Mouse (Mus musculus) hindbrain, embryonic 16.5 days (tissue): ENCODE data around the gene Gmnc. TPM values are rescaled to one million over a fixed set of nuclear protein-coding genes. Genes with fewer than 3 reads are reported as not detected.
A peak's percentile ranks its signal among the peaks of the same experiment; 100 is the strongest.

ENCODE experiments used
- ATAC-seq: fragments of 200-750 bp; cut with Nextera tagmentation; 2 replicates; pipeline ENCODE4 v1.8.0; 2017; ENCODE audit warnings: moderate TSS enrichment, moderate library complexity
- H3K27ac ChIP-seq: fragments of 300-500 bp; sonication (generic); 2 replicates; pipeline ENCODE4 v1.5.1; 2014; ENCODE audit warnings: low read depth, mild to moderate bottlenecking, control low read depth, low read length, moderate library complexity
- H3K27me3 ChIP-seq: fragments of 300-500 bp; sonication (generic); replicated peaks from 2 replicates; pipeline ENCODE4 v1.6.1; 2014; ENCODE audit warnings: low read length; ENCODE audit not compliant: control insufficient read depth, insufficient read depth
- H3K36me3 ChIP-seq: fragments of 300-500 bp; sonication (generic); 2 replicates; pipeline ENCODE4 v1.6.1; 2014; ENCODE audit warnings: mild to moderate bottlenecking, low read length, moderate library complexity, mixed read lengths; ENCODE audit not compliant: control insufficient read depth, insufficient read depth
- H3K4me1 ChIP-seq: fragments of 300-500 bp; sonication (generic); 2 replicates; pipeline ENCODE4 v1.6.1; 2014; ENCODE audit warnings: low read depth, low read length; ENCODE audit not compliant: control insufficient read depth, insufficient read depth
- H3K4me2 ChIP-seq: fragments of 300-500 bp; sonication (generic); 2 replicates; pipeline ENCODE4 v1.6.1; 2014; ENCODE audit warnings: mild to moderate bottlenecking, low read length, control low read depth, moderate library complexity
- H3K4me3 ChIP-seq: fragments of 300-500 bp; sonication (generic); 2 replicates; pipeline ENCODE4 v1.5.1; 2014; ENCODE audit warnings: mild to moderate bottlenecking, low read length, control low read depth, moderate library complexity
- H3K9ac ChIP-seq: fragments of 300-500 bp; sonication (generic); 2 replicates; pipeline ENCODE4 v1.6.1; 2014; ENCODE audit warnings: low read depth, mild to moderate bottlenecking, control low read depth, low read length, moderate library complexity
- H3K9me3 ChIP-seq: fragments of 300-500 bp; sonication (generic); 2 replicates; pipeline ENCODE4 v1.6.1; 2014; ENCODE audit warnings: mild to moderate bottlenecking, low read length, moderate library complexity; ENCODE audit not compliant: control insufficient read depth
- WGBS: fragments of 180-500 bp; shearing (Covaris S2); extraction: QIAGEN DNeasy Blood & Tissue Kit; methylation state at CpG from one replicate; pipeline ENCODE4 v1.1.7; 2014; 5-methylcytosine and 5-hydroxymethylcytosine counted together
- polyA plus RNA-seq: library from polyadenylated mRNA; unstranded; fragments of >200 nt; fragmentation: Nextera tagmentation; extraction: Ambion mirVana; gene quantifications from 2 replicates; pipeline ENCODE4 v1.2.1, GENCODE M21; 2015

Gene Gmnc
- polyA plus RNA-seq, 1 experiment from 2014 or later: 1.1 TPM

DNA sequence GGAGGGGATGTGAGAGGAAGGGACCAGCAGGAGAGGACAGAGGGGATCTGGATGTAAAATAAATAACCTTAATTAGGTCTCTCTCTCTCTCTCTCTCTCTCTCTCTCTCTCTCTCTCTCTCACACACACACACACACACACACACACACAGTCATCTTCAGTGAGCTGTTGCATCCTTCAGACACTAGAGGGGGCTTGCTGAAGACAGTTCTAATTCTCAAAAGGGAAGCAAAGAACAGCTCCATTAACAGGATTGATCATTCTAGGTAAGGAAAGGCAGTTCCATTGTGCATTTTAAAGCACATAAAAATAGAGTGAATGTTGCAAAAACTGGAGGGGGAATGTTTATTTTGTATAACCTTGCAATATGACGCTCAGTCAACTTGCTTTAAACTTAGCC, 5.7 kb downstream of the Gmnc start:
- H3K4me1 ChIP-seq: no peaks in the 10 kb centered on the region

DNA sequence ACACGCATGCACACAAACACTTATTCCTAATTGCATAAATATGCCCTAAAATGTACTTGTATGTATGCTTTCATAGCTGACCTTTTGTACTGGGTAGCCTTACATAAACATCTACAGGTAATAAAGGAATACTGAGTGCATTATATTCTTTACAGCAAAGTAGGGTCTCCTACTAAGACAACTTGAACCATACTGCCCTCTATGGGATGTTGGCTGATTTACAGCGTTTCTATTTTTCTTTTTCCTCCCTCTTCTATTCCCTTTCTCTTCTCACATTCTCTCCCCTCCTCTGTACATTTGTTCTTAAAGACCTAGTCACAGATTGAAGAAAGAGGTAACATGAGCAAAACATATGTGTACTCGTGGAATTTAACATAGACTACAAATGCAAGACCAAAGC, 9.3 kb downstream of the Gmnc start:
- Histone ChIP-seq H3K4me3 (no peak overlapping the region), H3K27me3 (no peaks in the 10 kb centered on the region), H3K27ac (no peak overlapping the region), H3K4me1 (no peaks in the 10 kb centered on the region), H3K36me3 (no peaks in the 10 kb centered on the region), H3K4me2 (no peak overlapping the region), H3K9me3 (no peaks in the 10 kb centered on the region), H3K9ac (no peak overlapping the region)
- ATAC-seq: no peak
- 38% methylated on average over 3 of the region's 3 CpGs for WGBS

More for the DNA sequence above, 5.7 kb downstream of the Gmnc start:
- H3K4me3 ChIP-seq: no peak overlapping the region
- ATAC-seq: no peak
- no peak overlapping the region for H3K4me2 ChIP-seq
- no peaks in the 10 kb centered on the region for H3K27me3 ChIP-seq
- 84% methylated on average over 1 of the region's 1 CpGs for WGBS
- no peaks in the 10 kb centered on the region for H3K36me3 ChIP-seq
- no peak overlapping the region for H3K9ac ChIP-seq
- H3K27ac ChIP-seq: no peak overlapping the region
- no peaks in the 10 kb centered on the region for H3K9me3 ChIP-seq

DNA sequence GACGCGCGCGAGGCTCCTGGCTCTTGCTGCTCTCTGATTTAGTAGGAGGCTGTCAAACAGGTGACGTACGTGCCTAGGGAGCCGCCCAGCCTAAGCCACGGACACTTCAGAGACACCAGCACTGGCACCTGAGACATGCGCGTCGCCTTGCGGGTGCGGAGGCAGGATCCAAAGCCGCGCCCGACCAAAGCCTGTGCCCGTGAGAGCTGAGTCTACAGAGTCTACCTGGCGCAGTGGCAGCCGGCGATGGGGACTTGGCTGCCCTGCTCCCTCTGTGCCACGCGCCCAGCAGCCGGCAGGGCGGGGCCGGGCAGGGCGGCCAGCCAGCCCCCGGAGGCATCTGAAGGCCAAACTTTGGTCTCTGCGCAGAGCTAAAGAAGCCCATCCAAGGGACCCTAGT, 23.5 kb downstream of the Gmnc start:
- Histone ChIP-seq H3K4me3 (peak overlapping the region; percentile 50), H3K27ac (no peak overlapping the region), H3K9me3 (no peaks in the 10 kb centered on the region), H3K27me3 (peaks cover 3% of the 10 kb centered on the region; the same call in 1 of the 2 replicates), H3K9ac (peak overlapping the region; percentile 67), H3K36me3 (no peaks in the 10 kb centered on the region), H3K4me1 (no peaks in the 10 kb centered on the region), H3K4me2 (peak overlapping the region; percentile 91)
- 1% methylated on average over 28 of the region's 28 CpGs for WGBS
- ATAC-seq: peak; percentile 79

DNA sequence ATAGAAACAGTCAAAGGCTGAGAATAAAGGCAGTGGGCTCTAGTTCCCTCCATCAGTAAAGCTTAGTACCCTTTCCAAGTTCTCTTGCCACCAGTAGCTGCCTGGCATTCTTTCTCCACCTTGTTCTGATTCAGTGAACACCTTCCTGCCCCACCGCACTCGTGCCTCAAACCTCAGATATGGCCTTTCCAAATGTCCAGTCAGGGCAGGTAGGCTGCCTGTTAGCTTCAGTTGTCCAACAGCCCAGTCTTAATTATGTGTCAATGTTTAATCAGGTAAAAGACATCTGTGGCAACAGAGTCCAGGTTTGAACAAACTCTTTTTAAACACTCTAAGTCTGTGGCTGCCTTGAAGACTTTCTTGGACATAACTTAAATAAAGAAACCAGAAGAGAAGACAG, 24.6 kb downstream of the Gmnc start:
- Histone ChIP-seq H3K4me2 (no peak overlapping the region), H3K27me3 (peaks cover 3% of the 10 kb centered on the region; the same call in 1 of the 2 replicates), H3K9me3 (no peaks in the 10 kb centered on the region), H3K36me3 (no peaks in the 10 kb centered on the region), H3K27ac (no peak overlapping the region), H3K9ac (no peak overlapping the region), H3K4me1 (no peaks in the 10 kb centered on the region), H3K4me3 (no peak overlapping the region)
- 79% methylated on average over 2 of the region's 2 CpGs for WGBS
- no peak for ATAC-seq

DNA sequence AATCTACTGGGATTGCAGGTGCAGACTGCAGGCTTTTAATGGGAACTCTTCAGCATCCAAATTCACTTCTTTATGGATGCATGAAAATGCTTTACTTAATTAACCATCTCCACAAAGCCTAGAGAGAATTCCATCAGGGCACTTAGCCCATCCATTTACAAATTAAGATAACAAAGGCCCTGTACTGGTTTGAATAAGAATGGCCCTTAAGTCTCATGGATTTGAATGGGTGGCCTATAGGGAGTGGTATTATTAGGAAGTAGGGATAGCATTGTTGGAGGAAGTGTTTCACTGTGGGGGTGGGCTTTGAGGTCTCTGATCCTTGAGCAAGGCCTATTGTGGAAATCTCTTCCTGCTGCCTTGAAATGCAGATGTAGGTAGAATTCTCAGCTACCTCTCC, 29.5 kb downstream of the Gmnc start:
- Histone ChIP-seq H3K4me2 (no peak overlapping the region), H3K27ac (no peak overlapping the region), H3K36me3 (no peaks in the 10 kb centered on the region), H3K4me3 (no peak overlapping the region), H3K4me1 (no peaks in the 10 kb centered on the region), H3K9me3 (no peaks in the 10 kb centered on the region), H3K9ac (no peak overlapping the region), H3K27me3 (no peaks in the 10 kb centered on the region)
- no peak for ATAC-seq

DNA sequence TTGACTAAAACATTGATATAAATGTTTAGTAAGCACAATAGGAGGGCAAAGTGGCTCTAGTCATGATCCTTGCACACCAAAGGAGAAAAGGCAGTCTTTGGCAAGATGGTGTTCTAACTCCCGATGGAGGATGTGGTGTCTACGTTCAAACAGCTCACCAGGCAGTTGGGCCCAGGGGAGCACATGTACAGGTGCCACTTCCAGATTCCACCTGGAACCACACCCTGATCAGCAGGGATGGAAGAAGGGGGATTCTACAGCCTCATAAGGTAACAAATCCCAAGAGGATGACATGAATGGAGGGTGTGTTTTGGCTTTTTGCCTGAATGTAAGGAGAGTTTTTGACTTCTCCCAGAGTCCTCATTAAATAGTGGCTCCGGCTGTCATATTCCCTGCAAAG, 39.9 kb downstream of the Gmnc start:
- no peak overlapping the region for H3K4me2 ChIP-seq
- no peak overlapping the region for H3K27ac ChIP-seq
- H3K9ac ChIP-seq: no peak overlapping the region
- no peaks in the 10 kb centered on the region for H3K9me3 ChIP-seq
- ATAC-seq: no peak
- WGBS: 83% methylated on average over 3 of the region's 3 CpGs
- no peak overlapping the region for H3K4me3 ChIP-seq
- no peaks in the 10 kb centered on the region for H3K36me3 ChIP-seq
- H3K27me3 ChIP-seq: no peaks in the 10 kb centered on the region
- no peaks in the 10 kb centered on the region for H3K4me1 ChIP-seq

DNA sequence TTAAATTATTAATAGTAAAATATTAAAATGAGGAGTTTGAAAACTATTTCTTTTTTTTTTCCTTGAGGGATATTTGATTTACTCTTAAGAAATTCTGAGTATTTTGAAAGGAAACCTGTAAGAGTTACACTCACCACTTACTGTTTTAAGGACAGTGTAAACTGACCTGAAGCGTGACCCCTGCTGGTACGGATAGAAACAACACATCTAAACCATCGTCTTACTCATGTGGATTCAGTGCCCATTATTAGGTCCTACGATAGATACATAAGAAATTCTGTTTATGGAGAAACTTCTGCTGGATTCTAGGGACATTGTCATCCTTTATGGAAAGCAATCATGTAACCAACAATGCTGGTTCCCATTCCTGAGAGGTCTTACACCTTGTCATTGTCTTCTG, 41.2 kb downstream of the Gmnc start:
- no peak for ATAC-seq
- Histone ChIP-seq H3K4me1 (no peaks in the 10 kb centered on the region), H3K36me3 (no peaks in the 10 kb centered on the region), H3K9me3 (no peaks in the 10 kb centered on the region), H3K9ac (no peak overlapping the region), H3K4me3 (no peak overlapping the region), H3K27ac (no peak overlapping the region), H3K4me2 (no peak overlapping the region), H3K27me3 (no peaks in the 10 kb centered on the region)
- WGBS: 56% methylated on average over 4 of the region's 4 CpGs

DNA sequence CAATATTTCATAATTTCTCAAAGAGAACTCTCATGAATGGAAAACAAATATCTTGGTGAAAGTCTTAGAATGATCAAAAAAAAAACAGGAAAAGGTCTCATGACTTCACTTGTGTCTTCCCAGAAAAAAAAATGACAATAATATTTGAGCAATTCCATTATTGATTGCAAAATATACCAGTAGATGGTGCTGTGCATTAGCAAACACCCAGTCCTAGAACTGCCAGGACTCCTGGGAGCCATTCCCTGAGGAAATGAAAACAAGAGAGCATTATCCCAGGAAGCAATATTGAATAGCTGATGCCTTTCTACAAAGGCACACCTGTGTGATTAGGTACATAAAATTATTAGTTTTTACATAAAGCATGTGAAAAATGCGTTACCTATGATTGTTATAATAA, 87.5 kb downstream of the Gmnc start:
- no peak overlapping the region for H3K9ac ChIP-seq
- no peak overlapping the region for H3K4me2 ChIP-seq
- H3K9me3 ChIP-seq: no peaks in the 10 kb centered on the region
- no peaks in the 10 kb centered on the region for H3K36me3 ChIP-seq
- H3K27ac ChIP-seq: no peak overlapping the region
- H3K27me3 ChIP-seq: no peaks in the 10 kb centered on the region
- H3K4me1 ChIP-seq: no peaks in the 10 kb centered on the region
- ATAC-seq: no peak
- WGBS: 88% methylated on average over 1 of the region's 1 CpGs
- no peak overlapping the region for H3K4me3 ChIP-seq

DNA sequence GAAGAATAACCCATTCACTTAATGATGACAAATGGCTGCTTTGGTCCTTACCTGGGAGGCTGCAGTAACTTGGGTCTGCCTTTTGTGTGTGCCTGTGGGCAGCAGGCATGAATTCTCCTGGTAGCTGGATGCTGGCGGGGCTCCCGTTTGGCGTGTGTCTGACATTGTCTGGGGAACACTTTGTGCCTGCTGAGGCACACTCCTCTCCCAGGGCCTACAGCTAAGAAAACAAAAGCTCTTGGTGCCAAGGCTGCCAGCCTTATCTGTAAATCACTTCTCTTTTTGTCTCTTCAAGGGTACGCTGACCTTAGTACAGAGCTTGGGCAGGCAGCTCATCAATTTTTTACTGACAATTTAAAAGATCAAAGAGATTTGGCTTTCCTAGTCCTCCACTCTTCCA, 90.0 kb downstream of the Gmnc start:
- WGBS: 7% methylated on average over 4 of the region's 4 CpGs
- Histone ChIP-seq H3K9ac (no peak overlapping the region), H3K9me3 (no peaks in the 10 kb centered on the region), H3K36me3 (no peaks in the 10 kb centered on the region), H3K4me1 (no peaks in the 10 kb centered on the region), H3K4me2 (no peak overlapping the region), H3K27ac (no peak overlapping the region), H3K4me3 (no peak overlapping the region), H3K27me3 (no peaks in the 10 kb centered on the region)
- ATAC-seq: peak; percentile 74

DNA sequence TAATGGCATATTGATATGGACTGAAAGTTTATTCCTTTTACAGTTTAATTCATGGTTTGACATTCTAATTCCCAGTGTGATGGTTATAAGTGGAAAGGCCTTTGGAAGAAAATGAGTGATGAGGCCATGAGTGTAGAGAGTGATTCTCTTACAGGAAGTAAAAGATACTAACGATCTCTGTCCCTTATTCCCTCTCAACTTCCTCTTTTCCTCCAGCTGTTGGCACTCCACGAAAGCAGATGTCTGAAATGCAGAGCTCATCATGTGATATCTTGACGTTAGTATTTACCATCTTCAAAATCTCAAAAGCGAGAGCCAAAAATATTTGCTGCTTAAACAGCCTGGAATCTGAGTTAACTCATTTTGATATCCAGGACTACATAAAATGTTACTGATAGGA, 105.1 kb downstream of the Gmnc start:
- H3K4me3 ChIP-seq: no peak overlapping the region
- H3K9ac ChIP-seq: no peak overlapping the region
- H3K4me1 ChIP-seq: no peaks in the 10 kb centered on the region
- H3K36me3 ChIP-seq: no peaks in the 10 kb centered on the region
- H3K4me2 ChIP-seq: no peak overlapping the region
- no peaks in the 10 kb centered on the region for H3K9me3 ChIP-seq
- H3K27ac ChIP-seq: no peak overlapping the region
- no peaks in the 10 kb centered on the region for H3K27me3 ChIP-seq
- 80% methylated on average over 4 of the region's 4 CpGs for WGBS
- ATAC-seq: no peak
